Mouse (Mus musculus): ENCODE data around the gene Gm4553. TPM values are rescaled to one million over a fixed set of nuclear protein-coding genes. Genes with fewer than 3 reads are reported as not detected.

Gene Gm4553
- polyA plus RNA-seq, 1 experiment from 2014 or later = not detected

Other genes starting within 250 kb of the Gm4553 start
- 71.9 and 82.7 TPM in 2 replicates for gene Tollip, start 247.2 kb downstream of the Gm4553 start, polyA plus RNA-seq (2014; fragmentation: Nextera tagmentation; extraction: Ambion mirVana)
- gene Brsk2, start 216.0 kb downstream of the Gm4553 start, polyA plus RNA-seq (2014; fragmentation: Nextera tagmentation; extraction: Ambion mirVana) = 23.3 and 24.8 TPM in 2 replicates
- gene Mob2, start 104.7 kb downstream of the Gm4553 start, polyA plus RNA-seq (2014; fragmentation: Nextera tagmentation; extraction: Ambion mirVana) = 46.4 and 50.2 TPM in 2 replicates
- 133 and 142 TPM in 2 replicates for gene Dusp8, start 69.9 kb downstream of the Gm4553 start, polyA plus RNA-seq (2014; fragmentation: Nextera tagmentation; extraction: Ambion mirVana)
- gene Gm45618, start 45.0 kb downstream of the Gm4553 start, polyA plus RNA-seq (2014; fragmentation: Nextera tagmentation; extraction: Ambion mirVana) = not detected in 2 replicates
- gene Gm39115, start 29.7 kb downstream of the Gm4553 start, polyA plus RNA-seq (2014; fragmentation: Nextera tagmentation; extraction: Ambion mirVana) = not detected in 2 replicates
- gene Gm45337, start 21.1 kb downstream of the Gm4553 start, polyA plus RNA-seq (2014; fragmentation: Nextera tagmentation; extraction: Ambion mirVana) = 0.15 TPM in 1 of 2 replicates, not detected in the other
- gene Gm29735, start 8.6 kb downstream of the Gm4553 start, polyA plus RNA-seq (2014; fragmentation: Nextera tagmentation; extraction: Ambion mirVana) = not detected in 2 replicates
- gene Krtap5-2, start 10.3 kb upstream of the Gm4553 start, polyA plus RNA-seq (2014; fragmentation: Nextera tagmentation; extraction: Ambion mirVana) = not detected in 2 replicates
- not detected in 2 replicates for gene Gm10153, start 24.6 kb upstream of the Gm4553 start, polyA plus RNA-seq (2014; fragmentation: Nextera tagmentation; extraction: Ambion mirVana)
- not detected in 2 replicates for gene Krtap5-3, start 35.6 kb upstream of the Gm4553 start, polyA plus RNA-seq (2014; fragmentation: Nextera tagmentation; extraction: Ambion mirVana)
- not detected in 2 replicates for gene Gm7579, start 46.1 kb upstream of the Gm4553 start, polyA plus RNA-seq (2014; fragmentation: Nextera tagmentation; extraction: Ambion mirVana)
- gene Krtap5-5, start 64.2 kb upstream of the Gm4553 start, polyA plus RNA-seq (2014; fragmentation: Nextera tagmentation; extraction: Ambion mirVana) = not detected in 2 replicates
- gene Gm40460, start 75.3 kb upstream of the Gm4553 start, polyA plus RNA-seq (2014; fragmentation: Nextera tagmentation; extraction: Ambion mirVana) = not detected in 2 replicates
- gene Gm2431, start 92.6 kb upstream of the Gm4553 start, polyA plus RNA-seq (2014; fragmentation: Nextera tagmentation; extraction: Ambion mirVana) = not detected in 2 replicates
- gene Gm4559, start 108.6 kb upstream of the Gm4553 start, polyA plus RNA-seq (2014; fragmentation: Nextera tagmentation; extraction: Ambion mirVana) = not detected in 2 replicates
- not detected in 2 replicates for gene Krtap5-1, start 131.4 kb upstream of the Gm4553 start, polyA plus RNA-seq (2014; fragmentation: Nextera tagmentation; extraction: Ambion mirVana)
- gene Krtap5-4, start 137.8 kb upstream of the Gm4553 start, polyA plus RNA-seq (2014; fragmentation: Nextera tagmentation; extraction: Ambion mirVana) = not detected in 2 replicates
- gene Ifitm10, start 208.0 kb upstream of the Gm4553 start, polyA plus RNA-seq (2014; fragmentation: Nextera tagmentation; extraction: Ambion mirVana) = 6.4 and 7.3 TPM in 2 replicates
- not detected in 2 replicates for gene Gm49369, start 216.9 kb upstream of the Gm4553 start, polyA plus RNA-seq (2014; fragmentation: Nextera tagmentation; extraction: Ambion mirVana)
- gene Ctsd, start 222.3 kb upstream of the Gm4553 start, polyA plus RNA-seq (2014; fragmentation: Nextera tagmentation; extraction: Ambion mirVana) = 313 and 325 TPM in 2 replicates

Measured in hindbrain, embryonic 14.5 days (tissue).